Mouse (Mus musculus): ENCODE data around the gene Pnma5. TPM values are rescaled to one million over a fixed set of nuclear protein-coding genes. Genes with fewer than 3 reads are reported as not detected.
"Not testable (repeated sequence)": the region's sequence is repeated elsewhere in the genome, so short reads cannot be mapped to it uniquely, and the experiment has no call there.

Pnma5 gene
- total RNA-seq (2021) = not detected
- long read RNA-seq, experiment 1 = 0 reads
- long read RNA-seq, experiment 2 = 0 reads

DNA sequence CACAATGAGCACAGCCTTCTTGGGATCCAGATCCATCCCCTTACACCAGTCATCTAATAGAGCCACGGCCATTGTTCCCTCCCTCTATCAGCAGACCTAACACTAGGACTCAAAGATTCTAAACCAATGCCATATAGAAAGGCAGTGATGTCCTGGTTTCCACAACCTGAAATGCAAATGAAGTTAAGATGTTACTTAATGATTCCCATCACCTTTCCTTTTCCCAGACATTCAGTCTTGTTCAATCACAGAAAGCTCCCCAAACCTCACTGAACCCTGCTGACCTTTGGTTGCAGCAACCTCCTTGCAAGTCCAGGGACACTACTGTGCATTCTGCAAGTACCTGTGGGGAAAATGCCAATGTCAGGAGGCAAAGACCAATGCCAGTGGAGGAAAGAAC lies at the start of gene Pnma5:
TSS of gene Pnma5 (minus strand) at position 101 of the 400 bp plus-strand sequence.
- DNase-seq = no peak
- intact Hi-C loops (cut with DNase I; ENCODE audit: low total_unique reads) = no loop called here

DNA sequence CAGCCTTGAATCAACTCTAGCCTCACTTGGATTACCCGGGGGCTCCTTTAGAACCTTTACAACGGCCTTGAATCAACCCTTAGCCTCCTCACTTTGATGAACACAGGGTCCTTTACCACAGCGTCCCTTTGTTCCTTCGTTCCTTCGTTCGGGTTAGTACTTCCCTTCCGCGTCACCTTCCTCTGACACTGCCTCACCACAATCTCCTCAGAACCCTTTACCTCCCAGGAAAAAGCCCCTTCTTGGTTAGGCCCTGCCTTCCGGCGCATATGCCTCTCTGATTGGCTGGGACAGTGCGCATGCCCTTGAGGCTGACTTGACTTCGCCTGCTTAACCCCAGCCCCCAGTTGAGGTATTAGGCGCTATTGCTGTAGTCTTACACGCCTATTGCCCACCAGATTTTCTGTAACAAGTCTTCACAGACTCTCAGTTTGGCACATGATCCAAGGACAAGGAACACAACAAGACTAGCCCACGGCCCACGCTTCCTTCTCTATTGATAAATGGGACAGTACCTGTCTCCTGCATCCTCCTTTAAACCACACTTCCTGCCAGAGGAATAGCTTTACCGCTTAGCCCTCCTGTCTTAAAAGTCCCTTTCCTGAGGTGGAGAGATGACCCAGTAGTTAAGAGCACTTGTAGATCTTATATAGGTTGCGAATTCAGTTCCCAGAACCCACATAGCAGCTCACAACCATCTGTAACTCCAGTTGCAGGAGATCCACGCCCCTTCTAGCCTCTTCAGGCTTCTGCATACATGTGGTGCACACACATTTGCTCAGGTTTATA lies 45.6 kb upstream of the Pnma5 start, which contains the start of gene Xlr4a:
TSS of gene Xlr4a (minus strand) at position 212 of the 789 bp plus-strand sequence.
- DNase-seq; intact Hi-C loops (cut with DNase I; ENCODE audit: low total_unique reads): not testable (repeated sequence)

- intact Hi-C loops (cut with DNase I; ENCODE audit: low total_unique reads) = not testable (repeated sequence)
Measured at GRCm38 (mm10) chrX:73066765-73067312, 29.9 kb upstream of the Pnma5 start.

DNA sequence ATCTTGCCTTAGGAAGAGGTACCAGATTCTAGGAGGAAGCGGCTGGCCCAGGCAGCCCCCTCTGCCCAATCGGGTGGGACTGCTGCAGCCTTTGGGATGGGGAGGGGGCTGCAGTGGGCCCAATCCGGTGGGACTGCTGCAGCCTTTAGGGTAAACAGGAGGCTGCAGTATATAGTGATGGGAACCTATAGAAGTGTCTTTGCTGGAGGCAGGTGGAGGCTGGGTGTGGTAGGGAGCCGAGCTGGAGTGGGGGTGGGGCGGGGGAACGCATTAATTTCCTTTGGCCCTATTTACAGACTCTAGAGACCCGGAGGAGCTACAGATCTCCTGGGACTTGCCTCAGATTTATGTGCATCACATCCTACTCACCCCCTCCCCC lies 27.5 kb upstream of the Pnma5 start, which contains the start of gene Pnma3:
TSS of gene Pnma3 (plus strand) at position 373 of the 379 bp plus-strand sequence.
- no peak for DNase-seq
- intact Hi-C loops (cut with DNase I; ENCODE audit: low total_unique reads) = no loop called here

More at GRCm38 (mm10) chrX:73066765-73067312, 29.9 kb upstream of the Pnma5 start:
- not testable (repeated sequence) for DNase-seq

DNA sequence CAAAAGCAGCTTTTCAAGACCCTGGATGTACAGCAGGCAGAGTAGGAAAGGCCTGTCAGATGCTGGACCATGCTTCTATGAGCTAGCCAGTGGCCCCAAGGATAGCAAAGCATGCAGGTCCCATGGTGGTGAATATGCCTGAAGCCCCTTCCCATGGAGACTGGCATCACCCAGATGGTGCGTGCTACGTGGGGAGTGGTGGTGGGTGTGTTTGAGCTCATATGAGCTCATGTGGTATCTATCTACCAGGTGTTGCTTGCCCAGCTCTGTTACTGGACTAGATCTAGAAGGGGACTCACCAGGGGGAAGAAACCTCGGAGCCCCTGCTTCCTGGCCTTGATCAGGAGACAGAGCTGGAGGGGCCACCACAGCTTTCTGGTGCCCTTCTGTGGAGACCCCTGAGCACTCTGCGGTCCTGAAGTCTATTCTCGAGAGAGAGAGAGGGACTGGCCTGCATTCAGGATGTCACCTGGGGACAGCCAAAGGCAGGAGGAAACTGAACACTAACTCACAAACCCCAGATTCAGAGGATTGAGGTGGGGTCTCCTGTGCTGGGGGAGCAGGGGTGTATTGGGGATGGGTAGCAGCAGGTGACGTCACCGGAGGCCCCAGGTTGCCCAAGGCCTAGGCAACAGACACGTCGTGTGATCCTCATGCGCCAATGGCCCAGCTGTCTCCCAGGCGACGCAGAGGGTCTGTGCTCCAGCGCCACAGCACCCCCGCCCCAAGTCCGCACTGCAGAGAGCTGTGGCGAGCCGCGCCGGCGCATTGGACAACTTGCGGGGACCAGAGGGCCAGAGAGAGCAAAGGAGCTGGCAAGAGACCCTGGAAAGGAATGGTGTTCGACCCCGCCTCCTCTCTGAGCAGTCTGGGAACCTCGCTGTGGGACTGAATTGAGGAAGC lies 26.9 kb upstream of the Pnma5 start:
- intact Hi-C loops (cut with DNase I; ENCODE audit: low total_unique reads) = no loop called here
- DNase-seq = peak; percentile 6

- DNase-seq = no peak
- intact Hi-C loops (cut with DNase I; ENCODE audit: low total_unique reads) = no loop called here
Measured at GRCm38 (mm10) chrX:73062323-73062722, 25.4 kb upstream of the Pnma5 start.

GRCm38 (mm10) chrX:73061528-73061927 lies 24.6 kb upstream of the Pnma5 start:
- DNase-seq = no peak
- intact Hi-C loops (cut with DNase I; ENCODE audit: low total_unique reads) = no loop called here

- intact Hi-C loops (cut with DNase I; ENCODE audit: low total_unique reads) = no loop called here
- peak; percentile 88 for DNase-seq
Measured at GRCm38 (mm10) chrX:73053860-73054563, 17.1 kb upstream of the Pnma5 start.

GRCm38 (mm10) chrX:73039666-73040065 lies 2.8 kb upstream of the Pnma5 start:
- intact Hi-C loops (cut with DNase I; ENCODE audit: low total_unique reads) = no loop called here
- no peak for DNase-seq

DNA sequence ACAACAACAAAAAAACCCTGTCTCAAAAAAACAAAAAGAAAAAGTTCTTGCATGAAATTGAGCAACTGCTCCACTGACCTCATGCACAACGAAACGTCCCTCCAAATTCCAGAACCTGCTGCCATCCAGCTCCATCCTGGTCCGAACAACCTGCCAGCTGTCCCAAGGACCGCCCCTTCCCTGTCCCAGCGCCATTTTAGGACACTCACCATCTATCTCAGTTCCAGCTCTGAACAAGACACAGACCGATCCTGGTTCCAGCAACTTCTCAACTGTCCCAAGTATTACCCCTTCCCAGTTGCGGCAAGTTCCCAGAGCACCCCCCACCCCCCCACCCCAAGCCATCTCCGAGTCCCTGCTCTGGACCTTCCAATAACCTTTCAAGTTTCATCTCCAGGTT lies 1.9 kb upstream of the Pnma5 start:
- intact Hi-C loops (cut with DNase I; ENCODE audit: low total_unique reads) = no loop called here

GRCm38 (mm10) chrX:73012846-73013245 lies 24.1 kb downstream of the Pnma5 start:
- DNase-seq = no peak

More for the DNA sequence above, 1.9 kb upstream of the Pnma5 start:
- no peak for DNase-seq

GRCm38 (mm10) chrX:73007597-73008479 lies 29.1 kb downstream of the Pnma5 start:
- peak; percentile 86 for DNase-seq
- intact Hi-C loops (cut with DNase I; ENCODE audit: low total_unique reads) = no loop called here

More at GRCm38 (mm10) chrX:73012846-73013245, 24.1 kb downstream of the Pnma5 start:
- intact Hi-C loops (cut with DNase I; ENCODE audit: low total_unique reads) = no loop called here

DNA sequence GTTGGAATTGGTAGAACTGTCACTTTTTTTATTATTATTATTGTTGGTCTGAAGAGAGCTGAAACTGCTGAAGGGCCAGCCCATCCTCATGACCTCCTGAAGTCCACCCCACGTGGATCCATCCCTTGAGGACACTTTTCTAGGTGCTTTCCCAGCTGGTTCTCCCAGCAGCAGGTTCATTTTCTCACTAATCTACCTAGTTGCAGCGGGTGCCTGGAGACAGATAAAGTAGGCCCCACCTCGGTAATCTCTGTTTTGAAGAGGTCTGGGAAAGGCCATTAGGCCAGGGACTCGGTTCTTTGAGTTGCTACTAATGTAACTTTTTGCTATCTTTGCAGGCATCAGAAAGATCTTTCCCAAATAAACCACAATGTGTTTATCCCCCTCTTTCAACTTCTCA lies 31.2 kb downstream of the Pnma5 start:
- intact Hi-C loops (cut with DNase I; ENCODE audit: low total_unique reads) = no loop called here
- DNase-seq = no peak

DNA sequence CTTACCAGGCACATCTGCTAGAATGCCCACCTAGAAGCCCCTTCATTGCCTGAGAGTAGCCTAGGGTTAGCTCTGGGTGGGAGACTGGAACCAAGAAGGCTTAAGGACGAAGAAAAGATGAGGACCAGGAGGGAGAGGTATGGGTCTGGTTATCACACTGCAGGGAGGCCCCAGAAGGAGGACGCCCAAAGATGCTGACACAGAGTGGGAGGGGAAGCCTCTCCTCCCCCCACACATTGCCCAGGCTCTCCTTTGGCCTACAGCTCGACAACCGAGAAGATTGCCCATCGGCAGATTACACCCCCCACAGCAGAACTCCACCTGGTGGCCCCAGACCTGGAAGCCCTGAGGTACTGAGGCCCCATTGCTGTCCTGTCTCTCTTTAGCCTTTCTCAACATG lies 33.8 kb downstream of the Pnma5 start:
- intact Hi-C loops (cut with DNase I; ENCODE audit: low total_unique reads) = loop anchor here (5.0 kb wide), 1 partner anchor 1786 kb away; no protein-coding TSS in a partner anchor
- no peak for DNase-seq

- intact Hi-C loops (cut with DNase I; ENCODE audit: low total_unique reads) = no loop called here
- DNase-seq = no peak
Measured at GRCm38 (mm10) chrX:72995542-72995941, 41.4 kb downstream of the Pnma5 start.

DNA sequence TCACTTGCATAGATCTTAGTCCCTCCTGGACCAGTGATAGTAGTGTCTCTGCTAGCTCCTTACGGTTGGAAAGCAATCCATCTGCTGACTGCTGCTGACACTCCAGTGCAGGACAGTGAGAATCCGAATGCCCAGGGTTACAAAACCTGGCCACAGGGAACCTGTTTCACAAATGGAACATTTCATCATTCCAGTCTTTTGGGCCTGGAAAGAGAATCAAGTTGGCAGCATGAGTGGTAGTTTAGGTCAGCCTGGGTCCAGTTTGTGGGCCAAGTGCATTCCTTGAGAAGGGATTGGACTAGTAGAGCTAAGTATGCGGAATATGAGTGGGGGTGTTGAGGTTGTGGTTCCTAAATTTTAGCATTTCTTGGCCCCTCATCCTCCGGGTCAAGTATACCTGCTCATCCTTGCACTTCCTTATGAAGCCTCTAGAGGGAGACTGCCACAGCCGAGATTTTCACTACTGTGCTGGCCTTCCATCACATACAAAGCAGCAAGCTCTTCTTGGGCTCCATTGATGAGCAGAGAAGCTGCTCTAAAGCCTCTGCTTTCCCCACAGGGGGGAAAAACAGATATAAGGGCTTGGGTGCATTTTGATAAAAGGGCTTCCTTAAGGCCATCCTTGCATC lies 44.5 kb downstream of the Pnma5 start:
- intact Hi-C loops (cut with DNase I; ENCODE audit: low total_unique reads) = no loop called here
- DNase-seq = no peak

GRCm38 (mm10) chrX:72990581-72990980 lies 46.3 kb downstream of the Pnma5 start:
- intact Hi-C loops (cut with DNase I; ENCODE audit: low total_unique reads) = no loop called here
- no peak for DNase-seq

DNA sequence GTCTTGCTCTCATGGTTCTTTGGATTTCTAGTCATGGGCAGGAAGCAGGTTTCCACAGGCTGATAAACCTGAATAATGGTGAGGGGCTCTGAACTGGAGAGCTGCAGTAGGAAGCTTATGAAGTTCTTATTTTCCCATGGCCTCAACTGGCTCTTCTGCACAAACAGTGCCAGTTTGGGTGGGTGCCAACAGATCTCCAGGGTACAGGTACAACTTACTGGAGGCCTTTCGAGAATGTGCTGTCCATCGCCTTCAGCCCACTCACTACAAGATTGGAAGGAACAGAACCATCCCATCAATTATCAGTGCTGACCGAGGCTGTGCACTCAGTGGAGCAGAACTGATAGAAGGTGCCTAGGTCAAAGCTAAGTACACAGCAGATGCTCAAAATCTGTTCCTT lies 48.5 kb downstream of the Pnma5 start:
- intact Hi-C loops (cut with DNase I; ENCODE audit: low total_unique reads) = no loop called here
- no peak for DNase-seq

Data from gastrocnemius, postnatal 14 days (tissue).